Mouse (Mus musculus): ENCODE data around the gene Pxylp1. TPM values are rescaled to one million over a fixed set of nuclear protein-coding genes. Genes with fewer than 3 reads are reported as not detected.
"Not testable (repeated sequence)": the region's sequence is repeated elsewhere in the genome, so short reads cannot be mapped to it uniquely, and the experiment has no call there.

Pxylp1 gene
- 10 to 100 TPM in 1 of 2 experiments, 1 to 10 TPM in 1; 8.8 to 11.0 TPM for total RNA-seq (2021)
- long read RNA-seq, experiment 1, transcript Pxylp1-201 (6 exons, 2,908 nt): major isoform, 5 of 7 reads
- long read RNA-seq, experiment 1, partial matches to known transcripts: 0 of 7 reads
- long read RNA-seq, experiment 1, other reads (novel, unspliced or antisense): 2 of 7 reads
- long read RNA-seq, experiment 2, transcript Pxylp1-201 (6 exons, 2,908 nt): major isoform, 8 of 10 reads
- long read RNA-seq, experiment 2, partial matches to known transcripts: 0 of 10 reads
- long read RNA-seq, experiment 2, other reads (novel, unspliced or antisense): 2 of 10 reads

- DNase-seq: no peak
Observed at GRCm38 (mm10) chr9:96892546-96892945, at the start of gene Pxylp1. Pxylp1 (minus strand) TSS chr9:96892669.

- no peak for DNase-seq
Observed at GRCm38 (mm10) chr9:96938887-96939286, 46.4 kb upstream of the Pxylp1 start.

- DNase-seq: not testable (repeated sequence)
Observed at GRCm38 (mm10) chr9:96936427-96936826, 44.0 kb upstream of the Pxylp1 start.

- DNase-seq: no peak
Observed at GRCm38 (mm10) chr9:96935556-96936300, 43.3 kb upstream of the Pxylp1 start.

- no peak for DNase-seq
Observed at GRCm38 (mm10) chr9:96934816-96935215, 42.3 kb upstream of the Pxylp1 start.

- no peak for DNase-seq
Observed at GRCm38 (mm10) chr9:96932751-96933150, 40.3 kb upstream of the Pxylp1 start.

- no peak for DNase-seq
Observed at GRCm38 (mm10) chr9:96923577-96924316, 31.3 kb upstream of the Pxylp1 start.

- no peak for DNase-seq
Observed at GRCm38 (mm10) chr9:96923119-96923518, 30.6 kb upstream of the Pxylp1 start.

GRCm38 (mm10) chr9:96916620-96917538, 24.4 kb upstream of the Pxylp1 start:
- DNase-seq: peak; percentile 97

- no peak for DNase-seq
Observed at GRCm38 (mm10) chr9:96916076-96916475, 23.6 kb upstream of the Pxylp1 start.

- no peak for DNase-seq
Observed at GRCm38 (mm10) chr9:96914851-96915250, 22.4 kb upstream of the Pxylp1 start.

GRCm38 (mm10) chr9:96914005-96914404, 21.5 kb upstream of the Pxylp1 start:
- DNase-seq: no peak

GRCm38 (mm10) chr9:96909503-96909902, 17.0 kb upstream of the Pxylp1 start:
- DNase-seq: no peak

GRCm38 (mm10) chr9:96908737-96909136, 16.3 kb upstream of the Pxylp1 start:
- no peak for DNase-seq

GRCm38 (mm10) chr9:96904360-96905355, 12.2 kb upstream of the Pxylp1 start:
- no peak for DNase-seq

- no peak for DNase-seq
Observed at GRCm38 (mm10) chr9:96899717-96900116, 7.2 kb upstream of the Pxylp1 start.

- no peak for DNase-seq
Observed at GRCm38 (mm10) chr9:96899004-96899403, 6.5 kb upstream of the Pxylp1 start.

- DNase-seq: no peak
Observed at GRCm38 (mm10) chr9:96896690-96897089, 4.2 kb upstream of the Pxylp1 start.

GRCm38 (mm10) chr9:96893582-96893981, 1.1 kb upstream of the Pxylp1 start:
- DNase-seq: no peak
